Mouse (Mus musculus) neural tube, embryonic 15.5 days (tissue): Measurements from ENCODE around the gene Sypl2. TPM values are rescaled to one million over a fixed set of nuclear protein-coding genes. Genes with fewer than 3 reads are reported as not detected.
"Not testable (repeated sequence)": the region's sequence is repeated elsewhere in the genome, so short reads cannot be mapped to it uniquely, and the experiment has no call there.

ENCODE experiments used
- ATAC-seq: fragments of 200-750 bp; cut with Nextera tagmentation; 2 replicates; pipeline ENCODE4 v1.8.0; 2017; ENCODE audit warnings: mild to moderate bottlenecking, moderate TSS enrichment, moderate library complexity; ENCODE audit not compliant: low FRiP score
- H3K27ac ChIP-seq: fragments of 300-500 bp; sonication (generic); replicated peaks from 2 replicates; pipeline ENCODE4 v1.5.1; 2015; ENCODE audit warnings: mild to moderate bottlenecking, inconsistent platforms
- H3K27me3 ChIP-seq: fragments of 300-500 bp; sonication (generic); replicated peaks from 2 replicates; pipeline ENCODE4 v1.6.1; 2015; ENCODE audit warnings: inconsistent platforms
- H3K36me3 ChIP-seq: fragments of 300-500 bp; sonication (generic); 2 replicates; pipeline ENCODE4 v1.6.1; 2015; ENCODE audit warnings: inconsistent platforms
- H3K4me1 ChIP-seq: fragments of 300-500 bp; sonication (generic); 2 replicates; pipeline ENCODE4 v1.6.1; 2015; ENCODE audit warnings: inconsistent platforms
- H3K4me2 ChIP-seq: fragments of 300-500 bp; sonication (generic); 2 replicates; pipeline ENCODE4 v1.6.1; 2015; ENCODE audit warnings: inconsistent platforms, mild to moderate bottlenecking, moderate library complexity
- H3K4me3 ChIP-seq: fragments of 300-500 bp; sonication (generic); replicated peaks from 2 replicates; pipeline ENCODE4 v1.5.1; 2015; ENCODE audit warnings: mild to moderate bottlenecking, inconsistent platforms
- H3K9ac ChIP-seq: fragments of 300-500 bp; sonication (generic); replicated peaks from 2 replicates; pipeline ENCODE4 v1.6.1; 2015; ENCODE audit warnings: mild to moderate bottlenecking, inconsistent platforms
- H3K9me3 ChIP-seq: fragments of 300-500 bp; sonication (generic); replicated peaks from 2 replicates; pipeline ENCODE4 v1.6.1; 2016; ENCODE audit warnings: inconsistent platforms
- WGBS: fragments of 180-500 bp; shearing (Covaris S2); methylation state at CpG from one replicate; pipeline ENCODE4 v1.1.7; 2015; ENCODE audit warnings: mixed read lengths; 5-methylcytosine and 5-hydroxymethylcytosine counted together
- polyA plus RNA-seq: library from polyadenylated mRNA; unstranded; fragments of >200 nt; fragmentation: Nextera tagmentation; extraction: Ambion mirVana; gene quantifications from 2 replicates; pipeline ENCODE4 v1.2.1, GENCODE M21; 2015

The Sypl2 gene
- polyA plus RNA-seq: 0.38 and 0.52 TPM in 2 replicates

DNA sequence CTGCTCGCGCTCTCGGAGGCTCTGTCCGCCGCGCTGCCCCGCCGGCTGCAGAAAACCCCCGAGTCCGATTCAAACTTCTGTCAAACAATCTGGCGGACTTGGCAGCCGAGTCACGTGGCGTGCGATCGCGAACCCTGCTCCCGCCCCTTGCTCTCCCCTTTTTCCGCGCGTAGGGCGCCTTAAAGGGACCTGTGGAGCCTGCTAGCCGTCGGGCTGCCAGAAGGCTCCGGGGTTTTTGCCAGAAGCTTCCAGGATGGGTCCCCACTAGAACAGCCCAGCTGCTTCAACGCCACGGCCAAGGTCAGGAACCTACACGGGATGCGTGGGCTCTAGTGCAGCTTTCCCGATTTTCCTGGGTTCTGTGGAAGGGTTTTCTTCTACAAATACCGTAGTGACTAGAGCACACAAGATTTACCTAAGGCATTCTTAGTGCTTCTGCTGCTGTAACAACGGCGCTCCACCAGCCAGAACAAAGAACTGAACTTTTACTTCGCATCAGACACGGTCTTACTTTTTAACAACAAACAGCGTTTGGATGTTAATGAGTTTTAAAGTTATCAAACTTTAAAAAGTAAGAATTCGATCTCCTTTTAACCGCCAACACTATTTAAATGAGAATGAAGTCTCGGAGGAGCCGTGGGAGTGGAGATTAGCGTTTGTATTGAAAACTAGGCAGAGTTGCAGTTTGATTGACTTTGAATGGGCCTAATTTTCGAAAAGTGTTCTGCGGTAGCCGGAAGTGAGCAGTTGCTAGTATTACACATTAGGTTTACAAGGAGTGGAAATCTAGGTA is at the start of gene Sypl2:
TSS of gene Sypl2 (minus strand) at position 91 of the 793 bp plus-strand sequence.
- H3K36me3 ChIP-seq: no peaks in the 10 kb centered on the region
- H3K9ac ChIP-seq: peak within 1 kb of the TSS; percentile 37
- WGBS: 2% methylated on average over 44 of the region's 44 CpGs
- peaks cover 56% of the 10 kb centered on the region for H3K27me3 ChIP-seq
- peak within 1 kb of the TSS; percentile 42 for H3K4me3 ChIP-seq
- no peaks in the 10 kb centered on the region for H3K9me3 ChIP-seq
- H3K4me1 ChIP-seq: peaks cover 13% of the 10 kb centered on the region
- H3K4me2 ChIP-seq: peak within 1 kb of the TSS; percentile 72
- H3K27ac ChIP-seq: no peak within 1 kb of the TSS
- ATAC-seq: no peak; the same call in 1 of the 2 replicates

DNA sequence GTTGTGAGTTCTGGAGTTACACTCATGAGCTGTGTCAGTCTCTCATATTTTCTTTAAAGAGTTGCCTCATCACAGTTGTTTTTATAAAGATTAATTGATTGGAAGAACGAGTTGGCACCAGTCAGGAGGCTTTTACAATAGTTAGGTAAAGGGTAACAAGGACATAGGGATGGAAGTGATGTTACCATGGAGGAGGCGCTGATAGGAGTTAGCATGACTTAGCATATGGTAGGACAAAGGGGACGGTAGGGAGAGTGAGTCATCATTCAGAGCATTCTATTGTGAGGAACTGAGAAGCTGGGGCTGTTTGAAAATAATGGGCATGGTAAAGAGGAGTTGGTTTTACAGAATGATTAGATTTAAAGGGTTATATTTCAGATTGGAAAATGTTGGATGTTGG is 32.9 kb upstream of the Sypl2 start:
- peaks cover 27% of the 10 kb centered on the region for H3K4me1 ChIP-seq
- no peak overlapping the region for H3K4me3 ChIP-seq
- no peak overlapping the region for H3K4me2 ChIP-seq
- no peak overlapping the region for H3K9ac ChIP-seq
- no peak overlapping the region for H3K27ac ChIP-seq
- peaks cover 10% of the 10 kb centered on the region for H3K36me3 ChIP-seq
- whole genome bisulfite sequencing: 63% methylated on average over 3 of the region's 3 CpGs
- no peaks in the 10 kb centered on the region for H3K27me3 ChIP-seq
- no peak for ATAC-seq
- H3K9me3 ChIP-seq: no peaks in the 10 kb centered on the region

DNA sequence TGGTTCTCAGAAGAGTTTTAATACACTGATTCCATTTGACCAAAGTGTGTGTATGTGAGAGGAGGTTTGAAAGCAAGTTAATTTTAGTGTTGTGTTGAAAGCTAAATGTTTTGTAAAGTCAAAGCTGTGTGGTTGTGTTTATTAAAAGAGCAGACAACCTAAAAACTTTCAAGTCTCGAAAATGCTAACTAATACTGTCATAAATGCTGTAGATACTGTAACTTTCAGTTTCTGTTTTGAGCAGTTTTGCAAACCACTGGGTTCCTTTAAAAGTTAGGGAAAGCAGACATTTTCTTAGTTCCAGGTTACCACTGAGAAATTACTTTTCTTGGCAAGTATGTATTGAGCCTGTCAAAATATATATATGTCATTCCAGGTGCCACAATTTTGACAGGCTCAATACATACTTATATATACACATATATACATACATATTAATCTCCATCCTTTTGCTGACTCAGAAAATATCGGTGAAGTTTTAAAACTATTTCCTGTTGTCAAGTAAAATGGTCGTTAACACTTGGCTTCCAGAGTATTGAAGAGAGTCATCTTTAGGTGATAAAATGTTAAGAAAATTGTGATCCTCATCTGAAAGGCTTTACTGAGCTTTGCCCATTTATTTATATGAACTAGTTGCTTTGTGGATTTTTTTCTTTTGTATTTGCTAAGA is 31.5 kb upstream of the Sypl2 start:
- peaks cover 27% of the 10 kb centered on the region for H3K4me1 ChIP-seq
- peak overlapping the region; percentile 79 for H3K4me2 ChIP-seq
- H3K27me3 ChIP-seq: no peaks in the 10 kb centered on the region
- 76% methylated on average over 3 of the region's 3 CpGs for WGBS
- H3K4me3 ChIP-seq: peak overlapping the region; percentile 100
- ATAC-seq: no peak
- peak overlapping the region; percentile 94 for H3K9ac ChIP-seq
- H3K36me3 ChIP-seq: peaks cover 9% of the 10 kb centered on the region
- no peaks in the 10 kb centered on the region for H3K9me3 ChIP-seq
- H3K27ac ChIP-seq: no peak overlapping the region

DNA sequence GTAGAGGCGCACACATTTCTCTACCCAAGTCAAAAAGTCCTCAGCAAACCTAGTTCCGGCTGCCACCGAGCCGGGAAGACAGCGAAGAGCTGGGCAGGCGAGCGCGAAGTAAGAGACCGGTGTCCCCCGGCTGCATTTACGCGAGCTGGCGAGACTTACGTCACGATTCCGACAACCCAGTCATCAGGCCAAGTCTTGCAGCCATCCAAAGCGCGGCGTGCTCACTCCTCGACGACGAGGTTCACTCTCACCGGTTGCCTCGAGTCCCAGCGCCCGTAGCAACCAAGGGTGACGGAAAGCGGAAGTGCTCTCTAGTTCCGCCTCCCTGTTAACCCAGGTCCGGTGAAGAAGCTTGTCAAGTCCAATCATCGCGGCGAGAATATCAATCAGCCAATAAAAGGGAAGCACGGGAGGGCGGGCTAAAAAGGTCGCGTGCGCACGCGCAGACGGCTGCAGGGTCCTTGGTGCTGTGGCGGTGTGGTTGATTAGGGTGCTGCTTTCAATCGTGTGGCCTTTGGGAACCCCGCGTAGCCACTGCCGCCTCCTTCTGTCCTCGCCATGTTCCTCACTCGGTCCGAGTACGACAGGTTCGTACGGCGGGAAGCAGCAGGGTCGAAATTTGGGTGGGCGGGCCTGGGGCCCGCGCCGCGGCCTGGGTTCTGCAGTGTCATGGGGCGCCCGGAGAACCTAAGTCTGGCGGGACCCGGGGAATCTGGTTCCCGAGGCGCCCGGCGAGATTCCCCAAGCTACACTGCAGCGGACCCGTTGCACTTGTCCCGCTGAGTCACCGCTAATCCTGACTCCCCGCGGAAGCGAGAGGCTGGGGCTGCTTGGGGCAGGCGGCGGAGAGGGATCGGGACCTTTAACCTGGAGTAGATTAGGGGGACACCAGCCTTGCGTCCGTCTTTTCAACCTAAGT is 30.5 kb upstream of the Sypl2 start, which contains the start of gene Psma5:
TSS of gene Psma5 (plus strand) at position 208 of the 919 bp plus-strand sequence.
- peak within 1 kb of the TSS; percentile 79 for H3K4me2 ChIP-seq
- H3K36me3 ChIP-seq: peaks cover 2% of the 10 kb centered on the region; the same call in 1 of the 2 replicates
- H3K27ac ChIP-seq: peak within 1 kb of the TSS; percentile 58
- H3K9me3 ChIP-seq: no peaks in the 10 kb centered on the region
- WGBS: under 1% methylated on average over 79 of the region's 79 CpGs
- H3K4me3 ChIP-seq: peak within 1 kb of the TSS; percentile 100
- peaks cover 27% of the 10 kb centered on the region for H3K4me1 ChIP-seq
- ATAC-seq: peak; percentile 100
- peak within 1 kb of the TSS; percentile 94 for H3K9ac ChIP-seq
- no peaks in the 10 kb centered on the region for H3K27me3 ChIP-seq

DNA sequence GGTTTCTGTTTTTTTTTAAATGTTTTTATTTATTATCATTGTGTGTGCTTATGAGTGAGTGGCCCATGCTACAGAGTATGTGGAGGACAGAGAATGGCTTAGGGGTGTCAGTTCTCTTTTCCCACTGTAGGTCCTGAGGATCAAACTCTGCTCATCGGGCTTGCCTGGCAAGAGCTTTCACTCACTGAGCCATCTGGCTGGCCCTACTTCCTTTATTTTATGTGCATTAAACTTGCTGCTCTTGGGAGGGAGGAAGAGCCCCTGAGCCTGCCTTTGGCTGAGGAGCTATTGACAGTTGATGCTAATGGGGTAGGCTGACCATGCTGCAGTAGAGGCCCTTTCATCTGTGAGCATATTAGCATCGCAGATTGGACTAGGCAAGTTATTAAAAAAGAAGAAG is 20.4 kb upstream of the Sypl2 start:
- ATAC-seq: no peak
- H3K9ac ChIP-seq: no peak overlapping the region
- H3K4me3 ChIP-seq: no peak overlapping the region
- no peak overlapping the region for H3K27ac ChIP-seq
- H3K4me2 ChIP-seq: no peak overlapping the region
- H3K36me3 ChIP-seq: no peaks in the 10 kb centered on the region
- no peaks in the 10 kb centered on the region for H3K9me3 ChIP-seq
- no peaks in the 10 kb centered on the region for H3K4me1 ChIP-seq
- H3K27me3 ChIP-seq: no peaks in the 10 kb centered on the region
- WGBS: 87% methylated on average over 2 of the region's 2 CpGs

DNA sequence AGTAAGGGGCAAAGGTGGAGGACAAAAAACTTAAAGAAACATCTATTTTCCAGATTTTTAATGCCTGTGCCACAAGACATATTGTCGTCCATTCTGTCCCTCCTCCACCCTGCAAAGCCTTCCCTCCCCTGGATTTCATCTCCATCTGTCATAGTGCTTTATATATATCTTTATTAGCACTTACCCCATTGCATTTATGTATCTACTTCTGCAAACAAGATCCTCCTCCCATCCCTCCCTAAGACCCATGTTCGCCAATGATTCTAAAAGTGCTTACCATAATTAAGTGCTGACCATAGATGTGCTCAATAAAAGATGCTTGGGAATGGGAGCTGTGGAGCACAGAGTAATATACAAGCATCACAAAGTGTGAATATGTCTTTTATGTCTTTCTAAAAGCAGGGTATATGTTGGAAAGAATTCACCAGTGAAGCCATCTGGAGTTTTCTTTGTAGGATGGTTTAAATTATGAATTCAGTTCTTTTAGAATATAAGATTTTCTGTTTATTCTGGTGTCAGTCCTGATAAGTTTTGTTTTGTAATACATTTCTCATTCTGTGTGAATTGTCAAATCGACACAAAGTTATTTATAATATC is 14.9 kb upstream of the Sypl2 start:
- no peak for ATAC-seq
- no peak overlapping the region for H3K4me2 ChIP-seq
- H3K36me3 ChIP-seq: no peaks in the 10 kb centered on the region
- H3K27me3 ChIP-seq: no peaks in the 10 kb centered on the region
- H3K9ac ChIP-seq: no peak overlapping the region
- WGBS: 93% methylated on average over 3 of the region's 3 CpGs
- no peak overlapping the region for H3K27ac ChIP-seq
- no peaks in the 10 kb centered on the region; the same call in 1 of the 2 replicates for H3K9me3 ChIP-seq
- H3K4me1 ChIP-seq: no peaks in the 10 kb centered on the region
- no peak overlapping the region for H3K4me3 ChIP-seq

DNA sequence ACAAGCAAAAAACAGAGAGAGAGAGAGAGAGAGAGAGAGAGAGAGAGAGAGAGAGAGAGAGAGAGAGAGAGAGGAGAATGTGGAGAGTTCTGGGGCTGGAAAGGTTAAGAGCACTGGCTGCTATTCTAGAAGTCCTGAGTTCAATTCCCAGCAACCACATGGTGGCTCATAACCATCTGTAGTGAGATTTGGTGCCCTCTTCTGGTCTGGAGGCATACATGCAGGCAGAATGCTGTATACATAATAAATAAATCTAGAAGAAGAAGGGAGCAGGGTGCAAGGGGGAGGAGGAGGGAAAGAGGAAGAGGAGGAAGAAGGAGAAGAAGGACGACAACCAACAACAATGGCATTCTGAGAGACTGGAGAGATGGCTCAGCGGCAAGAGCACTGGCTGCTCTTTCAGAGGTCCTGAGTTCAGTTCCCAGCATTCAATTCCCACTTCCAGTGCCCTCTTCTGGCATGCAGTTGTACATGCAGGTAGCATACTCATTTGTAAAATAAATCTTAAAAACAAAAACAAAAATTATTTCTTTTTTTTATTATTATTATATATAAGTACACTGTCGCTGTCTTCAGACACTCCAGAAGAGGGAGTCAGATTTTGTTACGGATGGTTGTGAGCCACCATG is 11.1 kb upstream of the Sypl2 start:
- WGBS: 90% methylated on average over 4 of the region's 4 CpGs
- not testable (repeated sequence) for H3K9me3 ChIP-seq, H3K9ac ChIP-seq, H3K4me2 ChIP-seq, H3K36me3 ChIP-seq, H3K4me3 ChIP-seq, H3K27ac ChIP-seq, H3K4me1 ChIP-seq, ATAC-seq, H3K27me3 ChIP-seq

DNA sequence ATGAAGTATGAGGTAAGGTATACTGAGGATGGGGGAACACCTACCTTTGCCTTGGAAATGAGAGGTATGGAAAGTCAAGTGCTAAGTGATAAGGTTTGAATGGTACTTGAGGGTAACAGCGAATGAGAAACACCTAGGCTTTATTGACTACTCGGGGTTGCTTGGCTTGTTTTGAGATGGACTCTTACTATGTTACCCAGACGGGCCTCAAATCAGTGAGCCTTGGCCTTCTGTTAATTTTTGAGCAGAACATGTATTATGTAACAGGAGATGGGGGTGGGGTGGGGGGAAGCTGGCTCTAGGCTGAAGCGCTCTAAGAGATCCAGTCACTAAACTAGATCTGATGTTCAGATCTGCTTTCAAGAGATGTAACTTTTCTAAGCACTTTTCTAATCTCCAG is 5.2 kb upstream of the Sypl2 start:
- Histone ChIP-seq H3K27ac (no peak overlapping the region), H3K27me3 (peaks cover 14% of the 10 kb centered on the region), H3K4me2 (no peak overlapping the region), H3K36me3 (no peaks in the 10 kb centered on the region), H3K9me3 (no peaks in the 10 kb centered on the region), H3K9ac (no peak overlapping the region), H3K4me3 (no peak overlapping the region), H3K4me1 (peaks cover 2% of the 10 kb centered on the region)
- 83% methylated on average over 4 of the region's 4 CpGs for WGBS
- ATAC-seq: no peak

DNA sequence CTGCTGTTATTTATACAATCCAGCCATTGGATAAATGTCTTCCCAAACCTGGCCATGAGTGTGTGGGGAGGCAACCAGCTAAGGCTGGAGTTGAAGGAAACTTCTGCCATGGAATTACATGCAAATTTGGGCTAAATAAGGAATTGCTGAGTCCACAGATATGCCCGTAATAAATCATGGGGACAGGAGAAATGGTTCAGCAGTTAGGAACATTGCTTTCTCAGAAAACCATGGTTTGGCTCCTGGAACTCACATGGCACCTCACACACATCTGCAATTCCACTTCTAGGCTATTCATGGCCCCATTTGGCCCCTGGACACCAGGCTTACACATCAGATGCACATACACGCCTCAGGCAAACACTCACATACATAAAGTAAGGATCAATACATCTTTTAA is 1.1 kb upstream of the Sypl2 start:
- WGBS: 80% methylated on average over 2 of the region's 2 CpGs
- peaks cover 13% of the 10 kb centered on the region for H3K4me1 ChIP-seq
- H3K4me2 ChIP-seq: no peak overlapping the region
- no peak overlapping the region for H3K4me3 ChIP-seq
- peaks cover 50% of the 10 kb centered on the region for H3K27me3 ChIP-seq
- no peak for ATAC-seq
- H3K9ac ChIP-seq: no peak overlapping the region
- no peak overlapping the region for H3K27ac ChIP-seq
- H3K9me3 ChIP-seq: no peaks in the 10 kb centered on the region
- H3K36me3 ChIP-seq: no peaks in the 10 kb centered on the region

DNA sequence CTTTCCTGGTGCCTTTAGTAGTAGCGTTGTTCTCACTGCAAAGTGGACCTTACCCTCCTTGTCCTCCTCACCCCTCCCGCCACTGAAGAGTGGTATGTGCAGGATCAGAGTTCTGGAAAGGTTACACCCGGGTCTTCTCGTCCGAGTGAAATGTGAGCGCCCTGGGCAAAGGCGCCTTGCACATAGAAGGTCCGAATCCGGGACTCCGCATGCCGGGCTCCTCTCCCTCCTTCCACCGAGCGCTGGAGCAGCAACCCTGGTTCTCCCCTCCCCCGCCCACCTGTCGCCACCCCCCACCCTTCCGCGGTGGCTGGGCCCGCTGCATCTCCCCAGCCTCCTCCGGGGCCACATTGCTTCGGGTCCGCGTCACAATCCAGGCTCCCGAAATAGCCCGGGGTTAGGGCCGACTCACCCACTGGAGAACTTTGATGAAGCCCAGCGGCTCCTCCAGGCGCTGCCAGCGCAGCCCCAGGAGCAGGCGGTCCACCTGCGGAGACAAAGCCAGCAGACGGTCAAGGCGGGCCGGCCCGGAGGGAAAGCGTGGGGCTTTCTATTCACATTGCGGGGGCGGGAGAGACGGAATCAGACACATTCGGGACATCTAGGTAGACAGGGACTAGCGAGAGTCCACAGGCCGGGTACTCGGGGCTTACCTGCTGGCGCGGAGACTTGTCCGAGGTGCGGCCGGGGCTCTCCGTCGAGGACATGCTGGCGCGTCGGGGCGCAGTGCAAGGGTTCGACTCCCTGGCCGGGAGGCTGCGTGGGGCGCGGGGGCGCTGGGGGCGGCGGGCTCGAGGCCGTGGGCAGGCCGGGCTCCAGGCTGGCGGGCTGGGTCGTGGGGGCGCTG is 514 bp downstream of the Sypl2 start:
- Histone ChIP-seq H3K27ac (no peak overlapping the region), H3K4me2 (peak overlapping the region; percentile 72), H3K4me3 (peak overlapping the region; percentile 42), H3K36me3 (no peaks in the 10 kb centered on the region), H3K9ac (peak overlapping the region; percentile 37), H3K27me3 (peaks cover 56% of the 10 kb centered on the region), H3K4me1 (peaks cover 13% of the 10 kb centered on the region), H3K9me3 (no peaks in the 10 kb centered on the region)
- WGBS: 2% methylated on average over 66 of the region's 67 CpGs
- no peak; the same call in 1 of the 2 replicates for ATAC-seq
